Mouse (Mus musculus) cerebellum, adult (tissue): ENCODE results near the gene Lims1.

Source experiments
- ATAC-seq: cut with Nextera tagmentation; 2 replicates; pipeline ENCODE4 v1.9.2; 2017; ENCODE audit warnings: mild to moderate bottlenecking, moderate library complexity, mixed read lengths; ENCODE audit not compliant: insufficient number of reproducible peaks, low FRiP score, low TSS enrichment

The Lims1 gene

GRCm38 (mm10) chr10:58418290-58418971 lies 95.2 kb downstream of the Lims1 start:
- no peak for ATAC-seq

DNA sequence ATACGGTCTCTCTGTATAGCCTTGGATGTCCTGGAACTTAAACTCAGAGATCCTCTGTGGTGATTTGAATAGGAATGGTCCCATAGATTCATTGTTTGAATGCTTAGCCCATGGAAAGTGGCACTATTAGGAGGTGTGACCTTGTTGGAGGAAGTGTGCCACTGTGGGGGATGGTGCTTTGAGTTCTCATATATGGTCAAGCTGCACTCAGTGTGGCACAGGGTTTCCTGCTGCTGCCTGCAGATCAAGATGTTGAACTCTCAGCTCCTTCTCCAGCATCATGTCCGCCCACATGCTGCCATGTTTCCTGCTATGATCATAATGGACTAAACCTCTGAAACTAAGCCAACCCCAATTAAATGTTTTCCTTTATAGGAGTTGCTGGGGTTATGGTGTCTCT lies 104.7 kb downstream of the Lims1 start:
- ATAC-seq: no peak

GRCm38 (mm10) chr10:58445850-58446249 lies 122.6 kb downstream of the Lims1 start:
- no peak for ATAC-seq

- peak; percentile 94 for ATAC-seq
Measured at GRCm38 (mm10) chr10:58446384-58447279, 123.4 kb downstream of the Lims1 start, which contains the start of gene Ranbp2. Gene Ranbp2, plus strand, starts transcription at chr10:58446920.

GRCm38 (mm10) chr10:58447280-58447781 lies 124.1 kb downstream of the Lims1 start:
- no peak for ATAC-seq

DNA sequence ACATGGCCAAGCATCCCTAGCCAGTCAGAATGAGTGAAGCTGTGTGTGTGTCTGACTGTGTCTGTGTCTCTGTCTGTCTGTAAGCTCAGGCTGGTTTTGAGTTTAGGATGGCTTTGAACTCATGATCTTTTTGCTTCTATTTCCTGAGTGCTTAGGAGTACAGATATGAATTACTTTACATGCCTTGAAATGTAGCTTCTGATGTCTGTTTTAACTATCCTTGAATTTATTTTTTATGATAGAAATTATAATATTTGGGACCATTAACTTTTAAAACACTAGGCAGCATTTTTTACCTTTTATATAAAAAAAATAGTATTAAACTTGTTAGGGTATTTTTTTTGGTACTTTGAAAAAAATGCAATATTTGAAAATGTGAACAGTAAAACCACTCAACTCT lies 128.3 kb downstream of the Lims1 start:
- ATAC-seq: no peak

DNA sequence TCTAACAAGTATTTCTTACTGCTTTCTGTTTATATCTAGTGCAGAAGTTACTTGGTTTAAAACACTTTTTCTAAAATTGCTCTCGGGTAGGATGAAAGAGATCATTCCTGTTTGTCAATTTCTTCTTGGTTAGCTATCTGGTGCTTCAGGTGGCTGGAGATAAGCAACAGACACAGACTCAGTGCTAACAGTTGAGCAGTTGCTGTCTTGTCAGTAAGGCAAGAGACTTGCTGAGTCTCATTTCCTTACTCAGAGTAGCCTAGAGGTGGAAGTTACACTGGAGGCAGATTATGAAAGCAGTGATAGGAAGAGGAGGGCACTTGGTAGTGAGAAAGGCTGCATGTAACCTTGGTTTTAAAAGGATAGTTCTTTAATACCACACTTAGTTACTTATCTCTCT lies 128.9 kb downstream of the Lims1 start:
- ATAC-seq: no peak

- no peak for ATAC-seq
Measured at GRCm38 (mm10) chr10:58459896-58460295, 136.6 kb downstream of the Lims1 start.
